Mouse (Mus musculus) CH12.LX (cell line): ENCODE results near the gene Mapk9. TPM values are rescaled to one million over a fixed set of nuclear protein-coding genes. Genes with fewer than 3 reads are reported as not detected.

Experiments used
- DNase-seq: peaks from one replicate; pipeline ENCODE4 v3.0.0-alpha.2; 2013; ENCODE audit errors: extremely low read depth
- H3K27ac ChIP-seq: 2 replicates; pipeline ENCODE4 v1.5.1; 2012; ENCODE audit warnings: low read depth, mild to moderate bottlenecking, control low read depth, moderate library complexity; ENCODE audit not compliant: insufficient read depth
- H3K27me3 ChIP-seq: replicated peaks from 2 replicates; pipeline ENCODE3; 2012; ENCODE audit warnings: inconsistent platforms
- H3K36me3 ChIP-seq, 2 experiments: replicated peaks in 1 of 2; 2 replicates each; pipeline versions ENCODE3 to v1.6.1; 2012; ENCODE audit warnings: inconsistent platforms in 1 of 2, low read length in 1 of 2, mild to moderate bottlenecking in 1 of 2, mixed read lengths in 1 of 2, moderate library complexity in 1 of 2; ENCODE audit not compliant: control insufficient read depth in 1 of 2, insufficient read depth in 1 of 2
- H3K4me1 ChIP-seq, 2 experiments: 2 replicates each; pipeline ENCODE4 v1.6.1; 2012; ENCODE audit warnings: inconsistent platforms in 1 of 2, moderate library complexity in 1 of 2; ENCODE audit not compliant: insufficient read depth in 2 of 2, control insufficient read depth in 1 of 2
- H3K4me2 ChIP-seq: 2 replicates; pipeline ENCODE4 v1.6.1; 2012; ENCODE audit warnings: low read depth, mild to moderate bottlenecking, control low read depth; ENCODE audit not compliant: poor library complexity, insufficient read depth, severe bottlenecking
- H3K4me3 ChIP-seq, 3 experiments: fragments of 150-350 bp in 1 of 3; sonication (generic) in 1 of 3; replicated peaks in 1 of 3; 2 replicates each; pipeline versions ENCODE3 to v1.5.1; 2011 to 2012; ENCODE audit warnings: low read depth in 2 of 3, low read length in 2 of 3, mild to moderate bottlenecking in 2 of 3, moderate library complexity in 2 of 3, control low read depth in 1 of 3, improper control_type of control experiment in 1 of 3, inconsistent platforms in 1 of 3, mixed read lengths in 1 of 3; ENCODE audit not compliant: poor library complexity in 1 of 3
- H3K79me2 ChIP-seq: replicated peaks from 2 replicates; pipeline ENCODE4 v1.6.1; 2012; ENCODE audit warnings: mild to moderate bottlenecking, moderate library complexity; ENCODE audit not compliant: control insufficient read depth, poor library complexity, insufficient read depth, severe bottlenecking; ENCODE audit errors: extremely low read depth
- H3K9ac ChIP-seq: 2 replicates; pipeline ENCODE4 v1.6.1; 2012; ENCODE audit warnings: low read depth, mild to moderate bottlenecking, control low read depth, moderate library complexity; ENCODE audit not compliant: insufficient read depth
- H3K9me3 ChIP-seq: replicated peaks from 2 replicates; pipeline ENCODE3; 2012; ENCODE audit warnings: low read length, inconsistent platforms, mixed read lengths
- CHD1 ChIP-seq: IDR thresholded peaks from 2 replicates; pipeline ENCODE4 v1.6.1; 2012; ENCODE audit warnings: low read depth, low read length, improper control_type of control experiment, inconsistent platforms
- CHD2 ChIP-seq: IDR thresholded peaks from 2 replicates; pipeline ENCODE4 v1.6.1; 2011; ENCODE audit warnings: low read length, improper control_type of control experiment
- E2F4 ChIP-seq: IDR thresholded peaks from 2 replicates; pipeline ENCODE4 v1.6.1; 2011; ENCODE audit warnings: low read depth, low read length, improper control_type of control experiment; ENCODE audit not compliant: insufficient replicate concordance
- ELF1 ChIP-seq: IDR thresholded peaks from 2 replicates; pipeline ENCODE4 v1.6.1; 2014; ENCODE audit warnings: low read depth, mild to moderate bottlenecking, inconsistent platforms, low read length, improper control_type of control experiment
- EP300 ChIP-seq: IDR thresholded peaks from 2 replicates; pipeline ENCODE4 v1.6.1; 2011; ENCODE audit warnings: low read length, improper control_type of control experiment
- GABPA ChIP-seq: IDR thresholded peaks from 2 replicates; pipeline ENCODE4 v1.6.1; 2012; ENCODE audit warnings: low read depth, low read length, improper control_type of control experiment, inconsistent platforms; ENCODE audit not compliant: insufficient replicate concordance
- HCFC1 ChIP-seq: IDR thresholded peaks from 2 replicates; pipeline ENCODE4 v1.6.1; 2012; ENCODE audit warnings: low read depth, mild to moderate bottlenecking, inconsistent platforms, low read length, improper control_type of control experiment
- KAT2A ChIP-seq: IDR thresholded peaks from 2 replicates; pipeline ENCODE4 v1.6.1; 2012; ENCODE audit warnings: low read length, improper control_type of control experiment, inconsistent platforms; ENCODE audit not compliant: insufficient replicate concordance
- MAFK ChIP-seq: IDR thresholded peaks from 2 replicates; pipeline ENCODE4 v1.6.1; 2011; ENCODE audit warnings: low read length, improper control_type of control experiment; ENCODE audit not compliant: insufficient replicate concordance
- MAX ChIP-seq: IDR thresholded peaks from 2 replicates; pipeline ENCODE4 v1.6.1; 2011; ENCODE audit warnings: low read length, improper control_type of control experiment
- POLR2A ChIP-seq: IDR thresholded peaks from 2 replicates; pipeline ENCODE4 v1.6.1; 2011; ENCODE audit warnings: low read depth, mild to moderate bottlenecking, improper control_type of control experiment, low read length
- POLR2AphosphoS2 ChIP-seq: IDR thresholded peaks from 2 replicates; pipeline ENCODE4 v1.6.1; 2011; ENCODE audit warnings: low read depth, low read length, improper control_type of control experiment
- RCOR1 ChIP-seq: conservative IDR thresholded peaks from 2 replicates; pipeline ENCODE4 v1.6.1; 2012; ENCODE audit warnings: low read depth, mild to moderate bottlenecking, inconsistent platforms, low read length, improper control_type of control experiment
- SMC3 ChIP-seq: IDR thresholded peaks from 2 replicates; pipeline ENCODE4 v1.6.1; 2011; ENCODE audit warnings: low read depth, low read length, improper control_type of control experiment
- TBP ChIP-seq: conservative IDR thresholded peaks from 2 replicates; pipeline ENCODE4 v1.6.1; 2011; ENCODE audit warnings: low read depth, low read length, improper control_type of control experiment
- UBTF ChIP-seq: IDR thresholded peaks from 2 replicates; pipeline ENCODE4 v1.6.1; 2012; ENCODE audit warnings: low read depth, mild to moderate bottlenecking, inconsistent platforms, low read length, improper control_type of control experiment, moderate library complexity
- USF1 ChIP-seq: IDR thresholded peaks from 2 replicates; pipeline ENCODE4 v1.6.1; 2014; ENCODE audit warnings: low read depth, mild to moderate bottlenecking, inconsistent platforms, low read length, improper control_type of control experiment
- USF2 ChIP-seq: conservative IDR thresholded peaks from 2 replicates; pipeline ENCODE4 v1.6.1; 2011; ENCODE audit warnings: low read depth, low read length, improper control_type of control experiment
- ZC3H11A ChIP-seq: IDR thresholded peaks from 2 replicates; pipeline ENCODE4 v1.6.1; 2012; ENCODE audit warnings: low read depth, mild to moderate bottlenecking, inconsistent platforms, low read length, improper control_type of control experiment
- ZKSCAN1 ChIP-seq: IDR thresholded peaks from 2 replicates; pipeline ENCODE4 v1.6.1; 2012; ENCODE audit warnings: low read depth, inconsistent platforms, low read length, improper control_type of control experiment, borderline replicate concordance
- ZMIZ1 ChIP-seq: IDR thresholded peaks from 2 replicates; pipeline ENCODE4 v1.6.1; 2012; ENCODE audit warnings: low read depth, mild to moderate bottlenecking, inconsistent platforms, low read length, improper control_type of control experiment
- dilution Hi-C: fragments of 300-500 bp; cut with MboI; formaldehyde crosslinking; loops from 2 replicates; pipeline ENCODE4 v1.14.3; 2020; ENCODE audit warnings: low sequenced_read_pairs; ENCODE audit not compliant: extremely low pct_unique_long_range_greater_than_20kb, extremely low pct_ligation_motif_present
- in situ Hi-C: fragments of 300-500 bp; cut with MboI; formaldehyde crosslinking; loops from 3 replicates; pipeline ENCODE4 v1.14.3; 2019; ENCODE audit warnings: low sequenced_read_pairs, low pct_ligation_motif_present, low pct_unique_long_range_greater_than_20kb, mixed read lengths
- polyA plus RNA-seq: library from polyadenylated mRNA; unstranded; fragments of >175 nt; gene quantifications from 2 replicates; pipeline ENCODE4 v1.2.1, GENCODE M21; 2012; ENCODE audit warnings: low read depth; ENCODE audit not compliant: insufficient read length
- total RNA-seq, 2 experiments: library from RNA; depleted of rRNA; stranded (reverse); fragments of 300-350 nt in 1 of 2; fragments of >200 nt in 1 of 2; gene quantifications; 2 replicates each; pipeline ENCODE4 v1.2.3; 2012 to 2014

The Mapk9 gene
- total and polyA plus RNA-seq, 3 experiments: 22.0 to 36.8 (median 29.3) TPM

- TF ChIP-seq RCOR1: 0 out of 2 replicates have a peak, but pooled peaks have one; percentile 52
- TF ChIP-seq UBTF: 0 out of 2 replicates have a peak, but pooled peaks have one; percentile 25
Measured at GRCm38 (mm10) chr11:49918521-49919180, 72.1 kb downstream of the Mapk9 start (continued).

- Histone ChIP-seq H3K27ac (no peak overlapping the region), H3K27me3 (peaks cover 79% of the 10 kb centered on the region), H3K9me3 (no peaks in the 10 kb centered on the region), H3K4me1 (peaks cover 13 to 29% of the 10 kb centered on the region in 2 experiments), H3K9ac (no peak overlapping the region), H3K79me2 (no peaks in the 10 kb centered on the region), H3K4me3 (no peak overlapping the region), H3K4me2 (no peak overlapping the region), H3K36me3 (no peaks in the 10 kb centered on the region)
- dilution Hi-C loops (no loop called here), in situ Hi-C loops (no loop called here)
- no peak for TF ChIP-seq USF2
- TF ChIP-seq EP300: no peak
- no peak for TF ChIP-seq E2F4
- no peak for TF ChIP-seq ZMIZ1
- no peak for TF ChIP-seq CHD1
- TF ChIP-seq POLR2AphosphoS2: no peak
- no peak for DNase-seq
Measured at GRCm38 (mm10) chr11:49919304-49919703, 72.8 kb downstream of the Mapk9 start.

- Histone ChIP-seq H3K36me3 (no peaks in the 10 kb centered on the region), H3K27me3 (peaks cover 76% of the 10 kb centered on the region), H3K4me1 (peaks cover 6 to 17% of the 10 kb centered on the region in 2 experiments), H3K4me2 (no peak overlapping the region), H3K9ac (no peak overlapping the region), H3K27ac (no peak overlapping the region), H3K4me3 (no peak overlapping the region), H3K9me3 (no peaks in the 10 kb centered on the region), H3K79me2 (no peaks in the 10 kb centered on the region)
- in situ Hi-C loops (no loop called here), dilution Hi-C loops (no loop called here)
- no peak for TF ChIP-seq MAX
- TF ChIP-seq UBTF: no peak
- no peak for TF ChIP-seq USF2
- DNase-seq: no peak
Measured at GRCm38 (mm10) chr11:49923539-49923938, 77.0 kb downstream of the Mapk9 start.

GRCm38 (mm10) chr11:49926183-49926582 lies 79.6 kb downstream of the Mapk9 start:
- dilution Hi-C loops: no loop called here
- Histone ChIP-seq H3K27ac (no peak overlapping the region), H3K4me2 (no peak overlapping the region), H3K9ac (no peak overlapping the region), H3K4me3 (no peak overlapping the region), H3K9me3 (no peaks in the 10 kb centered on the region), H3K79me2 (no peaks in the 10 kb centered on the region), H3K4me1 (peaks cover 0 to 5% of the 10 kb centered on the region in 2 experiments; a peak in 2 of 4 replicates), H3K36me3 (no peaks in the 10 kb centered on the region), H3K27me3 (peaks cover 69% of the 10 kb centered on the region)
- in situ Hi-C loops: no loop called here
- peak; percentile 23 for DNase-seq
- TF ChIP-seq TBP (no peak), E2F4 (no peak), ZC3H11A (no peak), CHD2 (no peak), MAFK (no peak), GABPA (no peak), KAT2A (no peak), EP300 (no peak), POLR2A (no peak), ELF1 (no peak), HCFC1 (no peak), USF1 (no peak), ZKSCAN1 (no peak), USF2 (no peak), SMC3 (no peak), CHD1 (no peak)
